Mouse (Mus musculus) heart, postnatal 10 days (tissue): ENCODE data around the gene Lgr6. TPM values are rescaled to one million over a fixed set of nuclear protein-coding genes. Genes with fewer than 3 reads are reported as not detected.

Source experiments
- DNase-seq, 2 experiments: peaks; one replicate each; pipeline ENCODE4 v3.0.0; 2021
- intact Hi-C: fragments of 180-260 bp; cut with DNase I; formaldehyde crosslinking; loops from one replicate; pipeline ENCODE4 v1.15.1; 2025
- total RNA-seq, 2 experiments: library from RNA; stranded (reverse); gene quantifications; 2 replicates each; pipeline ENCODE4 v1.2.3; 2021

Gene Lgr6
- 10 to 100 TPM; 12.3 to 17.4 TPM for total RNA-seq

- intact Hi-C loops = no loop called here
Measured at GRCm38 (mm10) chr1:135105124-135105523, at the start of gene Lgr6. Lgr6 (minus strand) TSS chr1:135105276.

GRCm38 (mm10) chr1:135154411-135154959, 49.4 kb upstream of the Lgr6 start:
- peak; percentile 83 to 87 for DNase-seq
- intact Hi-C loops = loop anchor here (1.0 to 10.0 kb wide), 2 partner anchors 214 to 540 kb away; no protein-coding TSS in a partner anchor

More at GRCm38 (mm10) chr1:135105124-135105523, at the start of gene Lgr6:
- DNase-seq = peak; percentile 42 to 44

GRCm38 (mm10) chr1:135154011-135154410, 48.9 kb upstream of the Lgr6 start:
- no peak for DNase-seq
- intact Hi-C loops = loop anchor here (1.0 to 10.0 kb wide), 2 partner anchors 214 to 541 kb away; no protein-coding TSS in a partner anchor

GRCm38 (mm10) chr1:135148996-135149395, 43.9 kb upstream of the Lgr6 start:
- DNase-seq = no peak
- intact Hi-C loops = no loop called here

GRCm38 (mm10) chr1:135148476-135148875, 43.4 kb upstream of the Lgr6 start:
- DNase-seq = no peak

GRCm38 (mm10) chr1:135147702-135148058, 42.6 kb upstream of the Lgr6 start:
- intact Hi-C loops = no loop called here
- DNase-seq = no peak

More at GRCm38 (mm10) chr1:135148476-135148875, 43.4 kb upstream of the Lgr6 start:
- intact Hi-C loops = no loop called here

GRCm38 (mm10) chr1:135146946-135147701, 42.0 kb upstream of the Lgr6 start:
- peak; percentile 86 to 90 for DNase-seq
- intact Hi-C loops = no loop called here

GRCm38 (mm10) chr1:135146077-135146945, 41.2 kb upstream of the Lgr6 start, which contains the start of gene Arl8a:
Arl8a (plus strand) TSS chr1:135146824.
- intact Hi-C loops = no loop called here
- peak; percentile 82 to 87 for DNase-seq

GRCm38 (mm10) chr1:135143940-135144339, 38.9 kb upstream of the Lgr6 start:
- intact Hi-C loops = no loop called here
- no peak for DNase-seq

- intact Hi-C loops = no loop called here
- DNase-seq = no peak
Measured at GRCm38 (mm10) chr1:135142452-135142851, 37.4 kb upstream of the Lgr6 start.

- DNase-seq = no peak
- intact Hi-C loops = no loop called here
Measured at GRCm38 (mm10) chr1:135139906-135140305, 34.8 kb upstream of the Lgr6 start.

- intact Hi-C loops = loop anchor here (1.0 kb wide), 1 partner anchor 26 kb away; no protein-coding TSS in a partner anchor
- peak; percentile 70 to 81 for DNase-seq
Measured at GRCm38 (mm10) chr1:135136500-135136899, 31.4 kb upstream of the Lgr6 start.

GRCm38 (mm10) chr1:135135111-135135787, 30.2 kb upstream of the Lgr6 start:
- intact Hi-C loops = no loop called here
- no peak for DNase-seq

- intact Hi-C loops = no loop called here
- DNase-seq = no peak
Measured at GRCm38 (mm10) chr1:135133678-135134435, 28.8 kb upstream of the Lgr6 start.

- intact Hi-C loops = no loop called here
- DNase-seq = no peak
Measured at GRCm38 (mm10) chr1:135132893-135133369, 27.9 kb upstream of the Lgr6 start.

- intact Hi-C loops = no loop called here
- peak; percentile 79 to 85 for DNase-seq
Measured at GRCm38 (mm10) chr1:135132473-135132872, 27.4 kb upstream of the Lgr6 start, which contains the start of gene Ptpn7. Ptpn7 (plus strand) TSS chr1:135132700.

- intact Hi-C loops = no loop called here
- DNase-seq = no peak
Measured at GRCm38 (mm10) chr1:135131560-135131959, 26.5 kb upstream of the Lgr6 start.

GRCm38 (mm10) chr1:135131034-135131433, 26.0 kb upstream of the Lgr6 start:
- intact Hi-C loops = no loop called here
- peak in 1 of 2 experiments; percentile 34 for DNase-seq

GRCm38 (mm10) chr1:135130376-135131018, 25.4 kb upstream of the Lgr6 start:
- no peak for DNase-seq
- intact Hi-C loops = no loop called here
